Mouse (Mus musculus): ENCODE results near the gene Fastk.

- TF ChIP-seq CTCF (IDR thresholded peaks at IDR 0.05; ENCODE audit: control insufficient read depth, insufficient read depth, low read length) (no peak), POLR2A (IDR thresholded peaks at IDR 0.05; ENCODE audit: borderline replicate concordance, control insufficient read depth, low read depth, low read length) (no peak)
Observed at GRCm38 (mm10) chr5:24400911-24401605, 44.0 kb downstream of the Fastk start.

All from bone marrow, adult 2 months (tissue).